Mouse (Mus musculus): ENCODE results near the gene Sgf29.
A peak's percentile ranks its signal among the peaks of the same experiment; 100 is the strongest.

- TF ChIP-seq MYOG (IDR thresholded peaks at IDR 0.05; ENCODE audit: control insufficient read depth in 1 of 3, insufficient read depth in 1 of 3, insufficient read length in 2 of 3, low read depth in 2 of 3) (no peak), POLR2AphosphoS2 (IDR thresholded peaks at IDR 0.05; ENCODE audit: insufficient read length, low read depth) (no peak), TCF12 (IDR thresholded peaks at IDR 0.05; ENCODE audit: insufficient read depth, poor library complexity, severe bottlenecking) (no peak), MYOD1 (IDR thresholded peaks at IDR 0.05; ENCODE audit: control insufficient read depth in 1 of 3, insufficient read length in 2 of 3, low read depth in 2 of 3) (no peak), CEBPB (IDR thresholded peaks at IDR 0.05; ENCODE audit: insufficient read depth, poor library complexity, severe bottlenecking) (no peak), E2F4 (IDR thresholded peaks at IDR 0.05; ENCODE audit: insufficient read depth) (no peak), USF1 (IDR thresholded peaks at IDR 0.05; ENCODE audit: low read depth) (no peak), POLR2A (IDR thresholded peaks at IDR 0.05; ENCODE audit: insufficient read length, low read depth) (peak; percentile 61)
Observed at GRCm38 (mm10) chr7:126695210-126695611, 46.1 kb downstream of the Sgf29 start, which contains the start of gene Bola2.
